Mouse (Mus musculus) brain, adult 2 months (tissue): ENCODE data around the gene Gpx4.

Experiments used
- DNase-seq: peaks from one replicate; pipeline ENCODE4 v3.0.0; 2011; ENCODE audit warnings: low read depth, low spot score

Gene Gpx4

DNA sequence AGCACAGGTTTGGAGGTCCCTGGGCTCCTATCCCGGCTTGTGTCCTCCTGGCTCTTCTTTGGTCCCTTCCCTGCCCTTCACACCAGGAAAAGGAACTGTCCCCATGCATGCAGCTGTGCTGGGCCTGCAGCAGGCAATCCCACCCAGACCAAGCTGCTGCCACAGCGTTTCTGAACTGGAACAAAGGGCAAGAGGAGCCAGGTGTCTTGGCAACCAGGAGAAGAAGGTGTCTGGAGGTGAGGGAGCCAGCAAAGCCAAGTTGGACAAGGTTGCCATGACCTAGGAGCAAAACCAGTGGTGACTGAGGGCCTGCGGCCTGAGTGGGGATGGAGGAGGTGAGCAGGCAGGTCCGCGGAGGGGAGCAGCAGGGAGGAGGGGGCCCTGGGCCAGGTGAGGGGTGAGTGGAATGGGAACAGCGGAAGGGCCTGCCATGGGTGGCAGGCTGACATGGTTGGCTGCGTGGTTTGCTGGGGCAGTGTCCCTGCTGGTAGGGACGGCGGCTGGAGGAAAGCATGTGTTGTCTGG, at the start of gene Gpx4:
TSS of gene Gpx4 (plus strand) at position 126 of the 525 bp plus-strand sequence.
- no peak for DNase-seq

DNA sequence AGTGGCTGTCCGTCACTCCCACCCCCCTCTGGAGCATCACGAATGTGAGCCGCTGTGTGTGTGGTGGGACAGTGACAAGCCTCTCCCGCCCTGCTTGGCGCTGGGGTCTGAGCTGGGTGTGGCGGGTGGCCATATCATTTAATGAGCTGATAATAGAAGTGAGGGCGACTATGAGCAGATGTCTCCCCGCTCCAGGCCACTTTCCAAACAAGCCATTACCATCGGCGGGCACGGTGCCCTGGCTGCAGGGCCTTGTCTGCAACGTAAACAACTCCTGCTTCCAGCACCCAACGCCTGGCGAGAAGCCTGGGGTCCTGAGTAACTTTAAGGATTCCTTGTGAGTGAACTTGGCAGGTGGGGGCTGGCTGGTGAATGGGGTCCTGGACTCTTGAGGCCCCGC, 49.1 kb upstream of the Gpx4 start:
- DNase-seq: peak; percentile 71

DNA sequence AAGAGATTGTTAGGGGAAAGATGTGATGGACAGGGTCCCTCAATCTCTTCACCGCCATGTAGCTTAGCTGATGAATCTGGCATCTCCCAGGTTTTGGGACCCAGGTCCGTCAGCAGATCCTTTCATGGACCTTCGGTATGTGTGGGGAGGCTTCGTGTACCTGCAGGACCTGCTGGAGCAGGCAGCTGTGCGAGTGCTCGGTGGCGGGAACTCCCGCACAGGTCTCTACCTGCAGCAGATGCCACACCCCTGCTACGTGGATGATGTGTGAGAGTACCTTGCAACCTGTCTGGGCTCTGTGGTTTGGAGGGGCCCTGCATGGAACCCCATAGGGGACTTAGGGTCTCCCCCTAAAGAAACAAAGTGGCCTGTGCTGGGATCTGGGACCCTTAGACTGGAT, 45.0 kb upstream of the Gpx4 start:
- no peak for DNase-seq

DNA sequence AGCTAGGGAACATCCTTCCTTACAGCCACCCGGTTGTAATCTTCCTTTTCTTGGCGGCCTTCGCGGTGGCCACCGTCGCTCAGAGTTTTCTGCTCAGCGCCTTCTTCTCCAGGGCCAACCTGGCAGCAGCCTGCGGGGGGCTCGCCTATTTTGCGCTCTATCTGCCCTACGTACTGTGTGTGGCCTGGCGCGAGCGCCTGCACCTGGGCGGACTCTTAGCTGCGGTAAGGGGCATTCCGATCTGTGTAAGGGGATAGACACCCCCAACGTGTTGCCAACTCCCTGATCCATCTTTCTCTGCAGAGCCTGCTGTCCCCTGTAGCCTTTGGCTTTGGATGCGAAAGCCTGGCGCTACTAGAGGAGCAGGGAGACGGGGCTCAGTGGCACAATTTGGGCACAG, 44.1 kb upstream of the Gpx4 start:
- DNase-seq: no peak

- no peak for DNase-seq
Observed at GRCm38 (mm10) chr10:80003374-80004232, 43.4 kb upstream of the Gpx4 start.

DNA sequence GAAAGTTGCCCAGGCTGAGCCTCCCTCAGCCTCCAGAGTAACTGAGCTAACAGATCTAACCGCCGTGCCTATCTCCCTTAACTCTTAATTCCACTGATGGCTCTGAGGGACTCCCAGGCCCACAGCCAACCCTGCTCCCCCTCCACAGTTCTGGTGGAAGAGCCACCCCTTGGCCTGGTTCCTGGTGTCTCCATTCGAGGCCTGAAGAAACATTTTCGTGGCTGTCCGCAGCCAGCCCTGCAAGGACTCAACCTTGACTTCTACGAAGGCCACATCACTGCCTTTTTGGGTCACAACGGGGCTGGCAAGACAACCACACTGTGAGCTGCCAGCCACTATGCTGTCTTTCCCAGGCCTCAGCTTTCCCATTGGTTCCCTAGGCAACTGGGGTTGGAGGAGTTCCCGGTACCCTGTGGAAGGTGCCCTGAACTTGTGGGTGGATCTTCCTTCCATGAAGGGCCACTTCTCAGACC, 42.7 kb upstream of the Gpx4 start:
- DNase-seq: no peak

DNA sequence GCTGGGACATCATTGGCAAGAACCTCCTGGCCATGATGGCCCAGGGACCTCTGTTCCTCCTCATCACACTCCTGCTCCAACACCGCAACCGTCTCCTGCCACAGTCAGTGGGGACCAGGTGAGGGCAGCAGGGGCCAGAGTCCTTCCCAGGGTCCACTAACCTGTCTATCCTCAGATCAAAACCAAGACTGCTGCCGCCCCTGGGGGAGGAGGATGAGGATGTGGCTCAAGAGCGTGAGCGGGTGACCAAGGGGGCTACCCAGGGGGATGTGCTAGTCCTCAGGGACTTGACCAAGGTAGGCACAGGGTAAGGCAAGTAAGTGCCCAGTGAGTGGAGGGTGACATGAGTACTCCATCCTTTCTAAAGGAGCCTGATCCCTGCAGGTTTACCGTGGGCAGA, 35.2 kb upstream of the Gpx4 start:
- no peak for DNase-seq

DNA sequence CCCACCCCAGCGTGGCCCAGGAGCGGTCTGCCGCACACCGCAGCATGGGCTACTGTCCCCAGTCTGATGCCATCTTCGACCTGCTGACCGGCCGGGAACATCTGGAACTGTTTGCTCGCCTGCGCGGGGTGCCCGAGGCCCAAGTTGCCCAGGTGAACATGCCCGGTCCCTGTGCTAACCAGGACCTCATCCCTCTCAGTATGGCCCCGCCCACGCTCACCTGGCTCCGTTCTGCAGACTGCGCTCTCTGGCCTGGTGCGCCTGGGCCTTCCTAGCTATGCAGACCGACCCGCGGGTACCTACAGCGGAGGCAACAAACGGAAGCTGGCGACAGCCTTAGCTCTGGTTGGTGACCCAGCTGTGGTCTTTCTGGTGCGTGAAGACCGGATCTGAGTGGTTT, 33.4 kb upstream of the Gpx4 start:
- DNase-seq: no peak

DNA sequence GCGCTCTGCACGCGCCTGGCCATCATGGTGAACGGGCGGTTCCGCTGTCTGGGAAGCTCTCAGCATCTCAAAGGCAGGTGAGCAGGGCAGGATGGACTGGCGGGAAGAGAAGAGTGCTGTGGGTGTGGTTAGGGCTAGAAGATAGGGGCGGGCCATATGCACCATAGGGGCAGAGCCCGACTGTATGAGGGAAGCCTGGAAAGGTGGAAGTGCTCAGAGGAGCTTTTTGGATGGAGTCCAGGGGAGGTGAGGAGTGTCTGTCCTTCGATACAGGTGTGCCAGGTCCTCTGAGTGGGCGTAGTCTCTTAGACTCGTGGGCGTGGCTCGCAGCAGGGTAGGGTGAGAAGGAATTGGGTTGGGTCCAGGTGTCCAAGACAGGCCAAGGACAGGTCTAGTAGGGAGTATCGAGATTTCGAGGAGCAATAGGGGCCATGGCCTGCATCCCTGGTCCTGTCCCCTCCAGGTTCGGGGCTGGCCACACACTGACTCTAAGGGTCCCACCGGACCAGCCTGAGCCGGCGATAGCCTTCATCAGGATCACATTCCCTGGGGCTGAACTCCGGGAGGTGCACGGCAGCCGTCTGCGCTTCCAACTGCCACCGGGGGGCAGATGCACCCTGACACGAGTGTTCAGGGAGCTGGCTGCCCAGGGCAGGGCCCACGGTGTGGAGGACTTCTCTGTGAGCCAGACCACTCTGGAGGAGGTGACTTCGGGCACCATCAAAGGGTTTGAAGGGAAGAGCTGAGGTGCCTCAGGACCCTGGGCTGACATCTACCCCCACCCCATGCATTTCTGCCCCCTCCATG, 32.3 kb upstream of the Gpx4 start:
- no peak for DNase-seq

DNA sequence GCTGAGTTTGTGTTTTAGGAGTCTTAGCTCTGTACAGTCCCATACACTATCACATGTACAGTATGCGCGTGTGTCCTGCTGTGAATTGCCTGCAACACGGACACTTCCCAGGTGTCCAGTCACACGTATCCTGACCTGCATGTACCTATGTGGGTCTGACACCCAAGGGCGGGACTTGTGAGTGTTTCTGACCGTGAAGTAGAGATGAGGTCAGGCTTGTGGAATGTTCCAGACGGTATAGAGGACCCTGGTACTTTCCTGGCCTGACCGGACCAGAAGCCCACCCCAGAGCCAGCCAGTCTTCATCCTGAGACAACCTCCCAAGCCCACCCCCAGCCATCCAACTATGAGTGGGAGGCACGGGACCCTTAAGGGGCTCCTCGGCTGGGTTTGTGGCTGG, 31.4 kb upstream of the Gpx4 start:
- DNase-seq: no peak

- DNase-seq: peak; percentile 58
Observed at GRCm38 (mm10) chr10:80016511-80016910, 30.5 kb upstream of the Gpx4 start, which contains the start of gene Arhgap45. Gene Arhgap45 (plus strand): TSS chr10:80016653.

GRCm38 (mm10) chr10:80016931-80017330, 30.0 kb upstream of the Gpx4 start:
- no peak for DNase-seq

DNA sequence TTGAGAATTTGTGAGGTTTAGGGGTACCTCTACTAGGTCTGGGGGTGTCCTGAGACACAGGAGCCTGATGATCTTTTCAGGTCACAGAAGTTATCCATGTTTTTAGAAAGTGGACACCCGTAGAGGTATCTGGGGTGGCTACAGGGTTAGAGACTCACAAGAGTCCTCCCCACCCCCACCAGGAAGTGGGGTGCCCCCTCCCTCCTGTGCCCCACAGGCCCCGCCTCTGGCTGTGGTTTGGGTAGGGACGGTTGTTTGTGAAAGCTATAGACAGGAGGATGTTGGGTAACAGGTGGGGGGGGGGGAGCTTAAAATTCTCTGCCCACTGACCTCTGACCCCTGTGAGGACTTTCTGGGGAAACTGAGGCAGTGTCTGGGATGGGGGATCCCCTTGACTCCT, 29.6 kb upstream of the Gpx4 start:
- peak; percentile 22 for DNase-seq

GRCm38 (mm10) chr10:80017771-80018170, 29.2 kb upstream of the Gpx4 start:
- no peak for DNase-seq

DNA sequence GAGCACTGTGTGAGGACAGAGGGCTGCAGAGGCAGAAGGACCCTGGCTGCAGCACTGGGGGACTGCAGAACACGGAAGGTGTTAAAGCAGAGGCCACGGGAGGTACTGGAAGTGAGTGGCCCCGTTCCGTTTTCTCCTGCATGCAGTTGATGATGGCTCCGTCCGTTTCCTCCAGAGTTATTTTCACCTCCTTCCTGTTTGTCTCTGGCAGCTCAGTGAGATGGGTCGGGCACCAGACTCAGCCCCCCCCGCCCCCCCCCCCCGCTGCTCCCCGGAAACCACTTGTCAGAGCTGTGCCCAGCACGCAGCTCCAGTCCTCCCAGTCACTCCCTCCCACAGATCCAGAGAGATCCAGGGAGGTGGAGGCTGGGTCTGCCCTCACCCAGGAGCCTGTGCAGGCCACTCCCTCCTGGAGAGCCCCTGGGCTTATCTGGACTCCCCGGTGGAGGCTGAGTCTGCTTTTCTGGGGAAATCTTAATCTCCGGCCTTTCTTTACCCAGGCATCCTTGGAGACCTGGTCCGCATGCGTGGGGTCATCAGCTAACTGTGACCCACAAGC, 28.1 kb upstream of the Gpx4 start:
- peak; percentile 40 for DNase-seq

DNA sequence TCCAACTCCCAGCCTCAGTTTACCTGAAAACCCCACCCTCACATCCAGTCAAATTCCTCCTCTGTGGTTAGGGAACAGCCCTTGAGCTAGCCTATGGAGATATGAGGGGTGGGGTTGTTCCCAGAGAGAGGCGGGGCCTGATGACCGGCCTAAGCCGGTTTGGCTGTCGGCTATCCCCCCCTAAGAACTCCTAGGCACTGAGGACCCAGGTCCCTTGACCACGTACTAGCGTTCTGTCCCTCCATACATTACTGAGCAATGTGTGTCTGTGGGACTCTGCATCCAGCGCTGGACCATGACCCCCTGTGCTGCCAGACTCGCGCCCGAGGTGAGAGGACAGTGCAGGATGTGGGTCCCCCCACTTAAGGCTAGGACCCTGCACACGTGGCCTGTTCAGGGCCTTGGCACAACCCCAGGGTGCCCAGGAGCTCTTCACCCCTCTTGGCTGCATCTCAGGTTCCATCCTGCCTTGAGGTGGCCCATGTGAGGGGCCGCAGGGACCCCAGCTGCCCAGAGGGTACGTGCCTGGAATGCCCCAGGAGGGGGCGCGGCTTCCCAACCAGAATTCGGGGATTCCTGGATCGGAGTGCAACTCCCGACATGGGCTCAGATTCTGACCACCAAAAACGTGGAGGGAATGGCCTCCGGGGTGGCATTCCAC, 27.4 kb upstream of the Gpx4 start:
- no peak for DNase-seq

DNA sequence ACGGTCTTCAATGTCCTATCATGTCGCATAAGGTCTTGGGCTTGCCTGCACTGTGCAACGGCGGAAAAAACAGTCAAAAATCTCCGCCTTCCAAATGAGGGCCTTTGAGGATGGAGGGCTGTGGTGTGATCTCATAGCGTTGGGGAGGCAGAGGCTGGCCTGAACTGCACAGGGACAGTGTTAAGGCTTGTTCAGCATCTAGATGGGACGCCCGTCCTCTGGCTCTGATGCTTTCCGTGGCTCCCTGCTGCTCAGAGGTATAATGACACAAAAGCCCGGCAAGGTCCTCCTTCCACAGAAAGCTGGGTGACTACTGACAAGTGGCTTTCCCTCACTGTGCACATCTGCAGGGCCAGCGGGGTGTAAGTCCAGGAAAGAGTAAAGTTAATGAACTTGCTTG, 26.8 kb upstream of the Gpx4 start:
- DNase-seq: no peak

- DNase-seq: no peak
Observed at GRCm38 (mm10) chr10:80020603-80021319, 26.2 kb upstream of the Gpx4 start.

DNA sequence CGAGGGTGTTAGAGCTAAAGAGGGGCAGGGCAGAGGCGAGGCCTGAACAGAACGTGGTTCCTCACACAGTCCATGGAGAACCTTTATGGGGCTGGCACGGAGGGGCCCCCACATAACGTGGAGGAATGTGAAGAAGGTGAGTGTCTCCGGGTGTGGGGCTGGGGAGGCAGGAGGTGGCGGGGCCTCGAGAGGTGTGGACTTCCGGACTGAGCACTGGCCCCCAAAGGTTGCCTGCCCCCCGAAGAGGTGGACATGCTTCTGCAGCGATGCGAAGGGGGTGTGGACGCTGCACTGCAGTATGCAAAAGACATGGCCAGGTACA, 25.7 kb upstream of the Gpx4 start:
- no peak for DNase-seq

GRCm38 (mm10) chr10:80022164-80022563, 24.8 kb upstream of the Gpx4 start:
- DNase-seq: no peak

- no peak for DNase-seq
Observed at GRCm38 (mm10) chr10:80022806-80023205, 24.2 kb upstream of the Gpx4 start.
